Mouse (Mus musculus) spleen, adult 2 months (tissue): ENCODE results near the gene Chd5.

ENCODE experiments used
- CTCF ChIP-seq: fragments of 200-500 bp; IDR thresholded peaks from 2 replicates; pipeline ENCODE4 v1.5.1; 2011; ENCODE audit warnings: mild to moderate bottlenecking, inconsistent platforms; ENCODE audit not compliant: insufficient read depth, insufficient read length, insufficient replicate concordance; ENCODE audit errors: extremely low read depth
- POLR2A ChIP-seq: fragments of 200-500 bp; IDR thresholded peaks from 2 replicates; pipeline ENCODE4 v1.6.1; 2011; ENCODE audit warnings: low read depth, low read length, inconsistent platforms

- TF ChIP-seq CTCF (no peak), POLR2A (no peak)
Measured at GRCm38 (mm10) chr4:152405143-152405542, 66.7 kb downstream of the Chd5 start.
